Mouse (Mus musculus): ENCODE data around the gene Igfbpl1. TPM values are rescaled to one million over a fixed set of nuclear protein-coding genes. Genes with fewer than 3 reads are reported as not detected.

Gene Igfbpl1
- 1 to 10 TPM in 1 of 2 experiments, under 1 TPM in 1; 0.73 to 2.1 TPM for total RNA-seq (2021)
- long read RNA-seq, experiment 1, partial matches to known transcripts, result 0 of 1 reads
- long read RNA-seq, experiment 1, other reads (novel, unspliced or antisense), result 0 of 1 reads
- long read RNA-seq, experiment 2, result 0 reads

- no peak for DNase-seq (ENCODE audit: low spot score in 2 of 2)
Measured at GRCm38 (mm10) chr4:45826275-45827040, at the start of gene Igfbpl1. Igfbpl1 (minus strand) TSS chr4:45826923.

GRCm38 (mm10) chr4:45872147-45872546 lies 45.4 kb upstream of the Igfbpl1 start:
- DNase-seq (ENCODE audit: low spot score in 2 of 2), result no peak

- no peak for DNase-seq (ENCODE audit: low spot score in 2 of 2)
Measured at GRCm38 (mm10) chr4:45869021-45869815, 42.5 kb upstream of the Igfbpl1 start.

GRCm38 (mm10) chr4:45867416-45867815 lies 40.7 kb upstream of the Igfbpl1 start:
- no peak for DNase-seq (ENCODE audit: low spot score in 2 of 2)

GRCm38 (mm10) chr4:45861160-45861559 lies 34.4 kb upstream of the Igfbpl1 start:
- no peak for DNase-seq (ENCODE audit: low spot score in 2 of 2)

GRCm38 (mm10) chr4:45855803-45856424 lies 29.2 kb upstream of the Igfbpl1 start:
- peak; percentile 38 to 66 for DNase-seq (ENCODE audit: low spot score in 2 of 2)

- no peak for DNase-seq (ENCODE audit: low spot score in 2 of 2)
Measured at GRCm38 (mm10) chr4:45853496-45854246, 26.9 kb upstream of the Igfbpl1 start.

- peak in 1 of 2 experiments; percentile 20 for DNase-seq (ENCODE audit: low spot score in 2 of 2)
Measured at GRCm38 (mm10) chr4:45851640-45852051, 24.9 kb upstream of the Igfbpl1 start.

- DNase-seq (ENCODE audit: low spot score in 2 of 2), result no peak
Measured at GRCm38 (mm10) chr4:45849419-45849818, 22.7 kb upstream of the Igfbpl1 start.

GRCm38 (mm10) chr4:45848825-45849156 lies 22.1 kb upstream of the Igfbpl1 start:
- no peak for DNase-seq (ENCODE audit: low spot score in 2 of 2)

GRCm38 (mm10) chr4:45848109-45848824 lies 21.5 kb upstream of the Igfbpl1 start, which contains the start of gene Stra6l:
Stra6l (plus strand) TSS chr4:45848664.
- no peak for DNase-seq (ENCODE audit: low spot score in 2 of 2)

GRCm38 (mm10) chr4:45846263-45846662 lies 19.5 kb upstream of the Igfbpl1 start:
- DNase-seq (ENCODE audit: low spot score in 2 of 2), result no peak

GRCm38 (mm10) chr4:45844355-45844754 lies 17.6 kb upstream of the Igfbpl1 start:
- no peak for DNase-seq (ENCODE audit: low spot score in 2 of 2)

GRCm38 (mm10) chr4:45833461-45833860 lies 6.7 kb upstream of the Igfbpl1 start:
- no peak for DNase-seq (ENCODE audit: low spot score in 2 of 2)

GRCm38 (mm10) chr4:45831996-45832395 lies 5.3 kb upstream of the Igfbpl1 start:
- no peak for DNase-seq (ENCODE audit: low spot score in 2 of 2)

GRCm38 (mm10) chr4:45829907-45830759 lies 3.4 kb upstream of the Igfbpl1 start:
- DNase-seq (ENCODE audit: low spot score in 2 of 2), result no peak

GRCm38 (mm10) chr4:45824761-45825556 lies 1.8 kb downstream of the Igfbpl1 start:
- no peak for DNase-seq (ENCODE audit: low spot score in 2 of 2)

- no peak for DNase-seq (ENCODE audit: low spot score in 2 of 2)
Measured at GRCm38 (mm10) chr4:45824049-45824760, 2.5 kb downstream of the Igfbpl1 start.
